Mouse (Mus musculus): ENCODE results near the gene Bpifb2. TPM values are rescaled to one million over a fixed set of nuclear protein-coding genes. Genes with fewer than 3 reads are reported as not detected.
"Not testable (repeated sequence)": the region's sequence is repeated elsewhere in the genome, so short reads cannot be mapped to it uniquely, and the experiment has no call there.

Gene Bpifb2
- polyA plus RNA-seq (2015; fragmentation: Nextera tagmentation; extraction: Ambion mirVana): not detected in 2 replicates

DNA sequence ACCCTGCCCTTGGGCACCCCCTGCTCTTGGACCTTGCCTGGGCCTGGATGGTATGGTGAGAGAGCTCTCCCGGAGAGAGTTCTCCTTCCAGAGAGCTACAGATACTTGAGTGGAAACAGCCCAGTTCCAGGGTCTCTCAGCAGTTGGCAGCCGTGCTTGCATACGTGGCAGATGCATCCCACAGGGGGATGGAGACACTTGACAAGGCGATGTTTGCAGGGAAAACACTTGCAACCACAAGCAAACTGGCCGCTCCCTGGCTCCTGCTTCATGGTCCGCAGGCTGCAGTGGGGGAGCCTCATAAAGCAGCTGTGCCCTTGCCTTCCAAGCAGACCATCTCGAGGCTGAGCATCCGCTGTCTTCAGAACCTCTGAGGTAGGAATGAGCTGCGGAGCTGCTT, at the start of gene Bpifb2:
TSS of gene Bpifb2 (plus strand) at position 301 of the 400 bp plus-strand sequence.
- Histone ChIP-seq H3K27me3 (ENCODE audit: insufficient read depth, low read length) (no peaks in the 10 kb centered on the region), H3K27ac (ENCODE audit: low read length) (no peak within 1 kb of the TSS), H3K4me1 (ENCODE audit: insufficient read depth, low read length) (no peaks in the 10 kb centered on the region), H3K9me3 (ENCODE audit: low read length) (no peaks in the 10 kb centered on the region), H3K4me2 (replicated peaks; ENCODE audit: low read depth, low read length) (no peak within 1 kb of the TSS), H3K36me3 (ENCODE audit: insufficient read depth, low read length) (no peaks in the 10 kb centered on the region), H3K9ac (replicated peaks; ENCODE audit: low read length) (no peak within 1 kb of the TSS), H3K4me3 (ENCODE audit: low read length) (no peak within 1 kb of the TSS)
- ATAC-seq (ENCODE audit: low FRiP score, low TSS enrichment): no peak
- WGBS: 66% methylated on average over 9 of the region's 9 CpGs

DNA sequence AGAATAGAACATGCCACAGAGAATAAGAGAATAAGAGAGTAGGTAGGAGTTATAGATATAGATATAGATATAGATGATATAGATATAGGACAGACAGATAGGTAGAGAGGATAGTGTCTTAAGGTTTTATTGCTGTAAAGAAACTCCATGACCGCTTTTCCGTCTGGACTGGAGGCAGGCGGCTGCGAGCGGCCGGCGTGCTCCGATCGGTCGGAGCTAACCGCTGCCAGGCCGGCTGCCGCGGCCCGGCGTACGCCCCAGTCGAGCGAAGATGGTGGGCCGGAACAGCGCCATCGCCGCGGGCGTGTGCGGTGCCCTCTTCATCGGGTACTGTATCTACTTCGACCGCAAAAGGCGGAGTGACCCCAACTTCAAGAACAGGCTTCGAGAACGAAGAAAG, 48.9 kb upstream of the Bpifb2 start:
- H3K27ac ChIP-seq (ENCODE audit: low read length); H3K4me1 ChIP-seq (ENCODE audit: insufficient read depth, low read length); H3K4me2 ChIP-seq (replicated peaks; ENCODE audit: low read depth, low read length); H3K4me3 ChIP-seq (ENCODE audit: low read length); H3K36me3 ChIP-seq (ENCODE audit: insufficient read depth, low read length); ATAC-seq (ENCODE audit: low FRiP score, low TSS enrichment); H3K27me3 ChIP-seq (ENCODE audit: insufficient read depth, low read length); H3K9me3 ChIP-seq (ENCODE audit: low read length); H3K9ac ChIP-seq (replicated peaks; ENCODE audit: low read length): not testable (repeated sequence)
- 60% methylated on average over 30 of the region's 32 CpGs for WGBS

DNA sequence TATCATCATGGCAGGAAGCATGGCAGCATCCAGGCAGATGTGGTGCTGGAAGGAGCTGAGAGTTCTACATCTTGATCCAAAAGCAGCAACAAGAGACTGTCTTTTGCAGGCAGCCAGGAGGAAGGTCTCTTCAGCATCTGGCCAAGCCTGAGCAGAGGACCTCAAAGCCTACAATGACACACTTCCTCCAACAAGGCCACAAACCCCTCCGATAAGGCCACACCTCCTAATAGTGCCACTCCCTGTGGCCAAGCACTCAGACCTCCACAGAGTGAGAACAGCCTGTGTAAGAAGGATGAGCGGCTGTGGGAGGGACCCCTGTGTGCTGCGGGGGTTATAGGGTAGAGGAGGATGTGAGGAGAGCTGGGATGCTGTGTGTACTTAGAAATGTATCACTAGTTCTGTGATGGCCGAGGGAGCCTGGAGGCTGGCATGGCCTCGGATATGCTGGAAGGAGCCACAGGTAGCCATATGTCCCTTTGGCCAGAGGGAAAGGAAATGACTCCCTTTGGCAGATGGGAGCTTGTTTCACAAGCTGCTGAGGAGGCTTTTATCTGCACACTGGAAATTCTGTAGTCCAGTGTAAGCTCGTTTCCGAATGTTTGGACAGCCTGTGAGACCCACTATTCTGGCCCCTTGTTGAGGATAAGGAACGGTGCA, 47.5 kb upstream of the Bpifb2 start:
- WGBS: 72% methylated on average over 8 of the region's 8 CpGs
- H3K36me3 ChIP-seq (ENCODE audit: insufficient read depth, low read length): no peaks in the 10 kb centered on the region
- H3K27me3 ChIP-seq (ENCODE audit: insufficient read depth, low read length): no peaks in the 10 kb centered on the region
- no peaks in the 10 kb centered on the region for H3K9me3 ChIP-seq (ENCODE audit: low read length)
- no peak overlapping the region for H3K4me2 ChIP-seq (replicated peaks; ENCODE audit: low read depth, low read length)
- no peak for ATAC-seq (ENCODE audit: low FRiP score, low TSS enrichment)
- no peak overlapping the region for H3K4me3 ChIP-seq (ENCODE audit: low read length)
- H3K27ac ChIP-seq (ENCODE audit: low read length): no peak overlapping the region
- H3K9ac ChIP-seq (replicated peaks; ENCODE audit: low read length): no peak overlapping the region
- no peaks in the 10 kb centered on the region for H3K4me1 ChIP-seq (ENCODE audit: insufficient read depth, low read length)

DNA sequence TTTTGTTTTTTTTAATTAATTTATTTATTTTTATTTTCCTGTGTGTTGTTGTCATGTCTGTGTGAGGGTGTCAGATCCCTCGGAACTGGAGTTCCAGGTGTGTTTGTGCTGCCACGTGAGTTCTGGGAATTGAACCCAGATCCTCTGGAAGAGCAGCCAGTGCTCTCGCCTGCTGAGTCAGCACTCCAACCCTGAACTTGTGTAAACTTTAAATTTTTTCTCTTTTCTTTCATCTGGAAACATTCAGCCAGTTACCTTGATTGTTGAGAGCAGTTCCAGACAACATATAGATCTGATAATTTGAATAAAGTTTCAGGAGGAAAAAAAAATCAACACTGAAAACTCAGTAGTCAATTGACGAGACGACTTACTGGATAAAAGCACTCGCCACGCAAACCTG, 46.1 kb upstream of the Bpifb2 start:
- Histone ChIP-seq H3K4me2 (replicated peaks; ENCODE audit: low read depth, low read length) (no peak overlapping the region), H3K27me3 (ENCODE audit: insufficient read depth, low read length) (no peaks in the 10 kb centered on the region), H3K9me3 (ENCODE audit: low read length) (no peaks in the 10 kb centered on the region), H3K9ac (replicated peaks; ENCODE audit: low read length) (no peak overlapping the region), H3K4me1 (ENCODE audit: insufficient read depth, low read length) (no peaks in the 10 kb centered on the region), H3K36me3 (ENCODE audit: insufficient read depth, low read length) (no peaks in the 10 kb centered on the region), H3K27ac (ENCODE audit: low read length) (no peak overlapping the region), H3K4me3 (ENCODE audit: low read length) (no peak overlapping the region)
- 87% methylated on average over 7 of the region's 7 CpGs for WGBS
- ATAC-seq (ENCODE audit: low FRiP score, low TSS enrichment): no peak

DNA sequence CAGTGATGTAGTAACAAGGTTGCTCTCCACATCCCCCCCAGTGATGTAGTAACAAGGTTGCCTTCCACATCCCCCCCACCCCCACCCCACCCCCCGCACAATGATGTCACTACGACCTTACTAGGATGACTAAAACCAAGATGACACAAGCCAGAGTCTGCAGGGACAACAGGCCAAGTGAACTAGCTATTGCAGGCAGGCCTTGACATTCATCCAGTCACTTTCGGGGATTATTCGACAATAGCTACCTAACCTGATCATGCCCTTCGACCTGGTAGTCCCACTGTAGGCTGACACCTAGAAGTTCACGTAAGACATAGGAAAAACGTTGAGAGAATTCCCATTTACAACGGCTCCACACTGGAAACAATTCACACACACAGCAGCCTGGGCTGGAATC, 41.6 kb upstream of the Bpifb2 start:
- no peak for ATAC-seq (ENCODE audit: low FRiP score, low TSS enrichment)
- no peaks in the 10 kb centered on the region for H3K4me1 ChIP-seq (ENCODE audit: insufficient read depth, low read length)
- H3K4me3 ChIP-seq (ENCODE audit: low read length): no peak overlapping the region
- no peaks in the 10 kb centered on the region for H3K27me3 ChIP-seq (ENCODE audit: insufficient read depth, low read length)
- no peak overlapping the region for H3K4me2 ChIP-seq (replicated peaks; ENCODE audit: low read depth, low read length)
- H3K36me3 ChIP-seq (ENCODE audit: insufficient read depth, low read length): no peaks in the 10 kb centered on the region
- no peaks in the 10 kb centered on the region for H3K9me3 ChIP-seq (ENCODE audit: low read length)
- no peak overlapping the region for H3K27ac ChIP-seq (ENCODE audit: low read length)
- H3K9ac ChIP-seq (replicated peaks; ENCODE audit: low read length): no peak overlapping the region
- WGBS: 85% methylated on average over 8 of the region's 8 CpGs

DNA sequence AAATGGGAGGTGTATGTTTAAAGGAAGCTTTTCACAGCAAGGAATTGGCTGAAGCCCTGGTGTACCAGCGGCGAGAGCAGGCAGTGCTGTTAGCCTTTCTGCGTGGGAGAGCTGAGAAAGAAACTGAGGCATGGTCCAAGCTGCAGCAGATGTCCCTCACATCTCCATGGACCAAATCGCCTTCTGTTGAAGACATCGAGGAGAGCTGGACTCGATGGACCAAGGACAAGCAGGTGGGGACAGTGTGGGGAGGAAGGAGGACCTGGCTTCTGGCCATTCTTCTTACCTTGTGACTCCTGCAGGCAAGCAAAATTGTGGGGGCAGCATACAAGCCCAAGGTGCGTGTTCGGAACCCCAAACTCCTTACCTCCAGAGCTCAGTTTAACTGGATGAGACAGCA, 32.0 kb upstream of the Bpifb2 start:
- H3K9me3 ChIP-seq (ENCODE audit: low read length): no peaks in the 10 kb centered on the region
- no peak overlapping the region for H3K27ac ChIP-seq (ENCODE audit: low read length)
- no peaks in the 10 kb centered on the region for H3K27me3 ChIP-seq (ENCODE audit: insufficient read depth, low read length)
- no peaks in the 10 kb centered on the region for H3K4me1 ChIP-seq (ENCODE audit: insufficient read depth, low read length)
- H3K4me3 ChIP-seq (ENCODE audit: low read length): no peak overlapping the region
- no peak overlapping the region for H3K4me2 ChIP-seq (replicated peaks; ENCODE audit: low read depth, low read length)
- 88% methylated on average over 8 of the region's 8 CpGs for WGBS
- H3K9ac ChIP-seq (replicated peaks; ENCODE audit: low read length): no peak overlapping the region
- no peaks in the 10 kb centered on the region for H3K36me3 ChIP-seq (ENCODE audit: insufficient read depth, low read length)
- ATAC-seq (ENCODE audit: low FRiP score, low TSS enrichment): no peak

DNA sequence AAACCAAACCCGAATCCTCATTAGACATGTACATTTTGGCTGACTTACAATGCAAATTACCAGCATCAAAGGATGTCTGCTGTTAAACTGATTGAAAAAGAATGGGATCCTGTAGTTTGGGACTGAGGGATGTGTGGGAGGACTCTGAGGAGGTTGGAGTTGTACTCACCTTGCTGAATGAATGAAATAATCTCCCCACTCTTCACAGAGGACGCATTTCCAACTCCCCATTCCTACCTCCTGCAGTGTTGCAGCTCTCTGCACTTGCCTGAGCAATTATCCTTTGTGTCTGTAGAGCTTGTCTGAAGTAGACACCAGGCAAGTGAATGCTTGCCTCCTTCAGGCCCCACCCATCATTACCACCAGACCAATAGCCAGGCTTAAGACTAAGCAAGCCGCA, 26.5 kb upstream of the Bpifb2 start:
- Histone ChIP-seq H3K27me3 (ENCODE audit: insufficient read depth, low read length) (no peaks in the 10 kb centered on the region), H3K4me1 (ENCODE audit: insufficient read depth, low read length) (no peaks in the 10 kb centered on the region), H3K4me2 (replicated peaks; ENCODE audit: low read depth, low read length) (no peak overlapping the region), H3K9ac (replicated peaks; ENCODE audit: low read length) (no peak overlapping the region), H3K36me3 (ENCODE audit: insufficient read depth, low read length) (no peaks in the 10 kb centered on the region), H3K4me3 (ENCODE audit: low read length) (no peak overlapping the region), H3K27ac (ENCODE audit: low read length) (no peak overlapping the region), H3K9me3 (ENCODE audit: low read length) (peaks cover 4% of the 10 kb centered on the region; the same call in 1 of the 2 replicates)
- no peak for ATAC-seq (ENCODE audit: low FRiP score, low TSS enrichment)
- 62% methylated on average over 3 of the region's 3 CpGs for WGBS

DNA sequence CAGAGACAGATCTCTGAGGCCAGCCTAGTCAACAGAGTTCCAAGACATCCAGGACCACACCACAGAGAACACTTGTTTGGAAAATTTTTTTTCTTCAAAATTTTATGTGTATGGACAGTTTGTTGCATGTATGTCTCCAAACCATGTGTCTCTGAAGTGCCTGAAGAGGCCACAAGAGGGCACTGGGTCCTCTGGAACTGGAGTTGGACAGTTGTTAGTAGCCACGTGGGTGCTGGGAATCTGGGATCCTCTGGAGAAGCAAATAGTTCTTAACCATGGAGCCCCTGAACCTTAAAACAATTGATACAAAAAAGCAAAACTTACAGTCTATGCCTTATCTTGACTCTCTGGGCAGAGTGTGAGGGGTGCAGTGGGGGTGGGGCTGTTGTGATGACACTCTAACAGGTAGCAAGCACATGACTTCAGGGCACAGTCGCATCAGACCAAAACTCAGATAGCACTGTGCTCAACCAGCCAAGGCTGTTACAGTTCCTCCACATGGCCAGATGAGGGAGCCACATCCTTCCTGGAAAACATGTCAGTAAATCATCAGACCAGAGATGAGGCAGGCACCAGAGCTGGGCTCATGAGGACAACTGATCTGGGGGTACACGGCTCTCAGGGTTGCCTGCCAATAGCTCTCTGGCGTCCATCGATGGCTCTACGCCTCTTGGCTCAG, 24.4 kb upstream of the Bpifb2 start:
- WGBS: 88% methylated on average over 6 of the region's 6 CpGs
- Histone ChIP-seq H3K27ac (ENCODE audit: low read length) (no peak overlapping the region), H3K9ac (replicated peaks; ENCODE audit: low read length) (no peak overlapping the region), H3K36me3 (ENCODE audit: insufficient read depth, low read length) (no peaks in the 10 kb centered on the region), H3K9me3 (ENCODE audit: low read length) (peaks cover 4% of the 10 kb centered on the region; the same call in 1 of the 2 replicates), H3K4me3 (ENCODE audit: low read length) (no peak overlapping the region), H3K4me2 (replicated peaks; ENCODE audit: low read depth, low read length) (no peak overlapping the region), H3K4me1 (ENCODE audit: insufficient read depth, low read length) (no peaks in the 10 kb centered on the region), H3K27me3 (ENCODE audit: insufficient read depth, low read length) (no peaks in the 10 kb centered on the region)
- ATAC-seq (ENCODE audit: low FRiP score, low TSS enrichment): peak; percentile 35; the same call in 1 of the 2 replicates

DNA sequence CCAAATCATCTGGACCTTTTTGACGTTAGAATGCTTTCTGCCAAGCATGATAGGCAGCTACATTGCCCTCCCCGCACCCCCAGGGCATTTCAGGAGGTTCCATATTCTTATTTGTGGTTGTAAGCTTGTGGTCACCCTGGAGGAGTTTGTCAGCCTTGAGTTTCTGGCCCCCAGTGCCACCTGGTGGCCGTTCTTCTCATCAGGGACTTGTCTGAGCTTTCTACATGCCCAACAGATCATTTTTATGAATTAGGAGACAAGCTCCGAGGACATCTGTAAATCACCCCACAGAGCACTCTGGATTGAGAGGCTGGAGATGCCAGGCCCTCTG, 23.9 kb upstream of the Bpifb2 start:
- Histone ChIP-seq H3K27me3 (ENCODE audit: insufficient read depth, low read length) (no peaks in the 10 kb centered on the region), H3K36me3 (ENCODE audit: insufficient read depth, low read length) (no peaks in the 10 kb centered on the region), H3K4me2 (replicated peaks; ENCODE audit: low read depth, low read length) (no peak overlapping the region), H3K4me1 (ENCODE audit: insufficient read depth, low read length) (no peaks in the 10 kb centered on the region), H3K9ac (replicated peaks; ENCODE audit: low read length) (no peak overlapping the region), H3K27ac (ENCODE audit: low read length) (no peak overlapping the region), H3K9me3 (ENCODE audit: low read length) (peaks cover 4% of the 10 kb centered on the region; the same call in 1 of the 2 replicates), H3K4me3 (ENCODE audit: low read length) (no peak overlapping the region)
- ATAC-seq (ENCODE audit: low FRiP score, low TSS enrichment): no peak
- WGBS: 42% methylated on average over 4 of the region's 4 CpGs

DNA sequence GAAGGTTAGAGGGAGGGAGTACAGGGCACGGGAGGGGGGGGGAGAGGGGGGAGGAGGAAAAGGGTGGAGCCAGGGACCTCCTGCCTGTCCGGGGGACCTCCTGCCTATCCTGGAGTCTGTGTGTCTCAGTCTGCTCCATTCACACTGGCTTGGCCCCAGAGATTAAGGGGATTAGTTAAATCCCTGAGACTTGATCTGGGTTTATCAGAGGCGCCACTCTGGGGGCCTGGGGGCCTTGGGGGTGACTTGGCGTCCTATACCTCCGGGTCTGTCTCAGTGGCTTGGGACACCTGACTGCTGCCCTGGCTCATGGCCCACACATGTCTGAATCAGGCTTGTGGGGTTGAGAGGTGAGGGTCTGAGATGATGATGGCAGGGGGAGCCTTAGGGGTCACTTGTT, 21.3 kb upstream of the Bpifb2 start:
- Histone ChIP-seq H3K4me3 (ENCODE audit: low read length) (no peak overlapping the region), H3K27me3 (ENCODE audit: insufficient read depth, low read length) (no peaks in the 10 kb centered on the region), H3K4me2 (replicated peaks; ENCODE audit: low read depth, low read length) (no peak overlapping the region), H3K9me3 (ENCODE audit: low read length) (peaks cover 4% of the 10 kb centered on the region; the same call in 1 of the 2 replicates), H3K9ac (replicated peaks; ENCODE audit: low read length) (no peak overlapping the region), H3K27ac (ENCODE audit: low read length) (no peak overlapping the region), H3K36me3 (ENCODE audit: insufficient read depth, low read length) (no peaks in the 10 kb centered on the region), H3K4me1 (ENCODE audit: insufficient read depth, low read length) (no peaks in the 10 kb centered on the region)
- WGBS: 25% methylated on average over 5 of the region's 5 CpGs
- ATAC-seq (ENCODE audit: low FRiP score, low TSS enrichment): no peak
